Mouse (Mus musculus): Measurements from ENCODE around the gene Elf2. TPM values are rescaled to one million over a fixed set of nuclear protein-coding genes. Genes with fewer than 3 reads are reported as not detected.
A peak's percentile ranks its signal among the peaks of the same experiment; 100 is the strongest.

Gene Elf2
- polyA plus RNA-seq, 1 experiment: 18.2 TPM

DNA sequence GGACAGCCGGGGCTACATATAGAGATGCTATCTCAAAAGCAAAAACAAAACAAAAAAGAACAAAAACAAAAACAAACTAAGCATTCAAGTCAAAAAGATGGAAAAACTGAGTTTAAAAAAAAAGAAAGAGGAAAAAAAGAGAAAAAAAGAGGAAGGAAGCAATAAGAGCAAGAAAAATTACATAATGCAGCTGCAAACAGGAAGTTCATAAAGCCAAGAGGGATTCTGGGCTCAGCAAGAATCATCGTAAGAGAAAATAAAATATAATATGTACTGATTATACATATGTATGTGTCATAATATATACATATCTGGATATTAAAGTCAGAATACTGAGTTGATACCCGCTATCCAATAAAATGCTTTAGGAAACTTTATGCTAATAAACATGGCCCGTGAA, 58.7 kb downstream of the Elf2 start:
- Histone ChIP-seq H3K36me3 (ENCODE audit: control insufficient read depth, insufficient read depth) (no peaks in the 10 kb centered on the region), H3ac (ENCODE audit: control insufficient read depth, insufficient read length) (no peak overlapping the region), H3K4me2 (ENCODE audit: low read depth) (no peak overlapping the region), H3K4me3 (no peak overlapping the region), H3K79me2 (ENCODE audit: control insufficient read depth, insufficient read depth) (no peaks in the 10 kb centered on the region), H3K27me3 (ENCODE audit: control insufficient read depth, insufficient read depth, insufficient read length) (no peaks in the 10 kb centered on the region)
- TF ChIP-seq TCF12 (IDR thresholded peaks at IDR 0.05; ENCODE audit: insufficient read depth, poor library complexity, severe bottlenecking) (no peak), E2F4 (IDR thresholded peaks at IDR 0.05; ENCODE audit: insufficient read depth) (no peak)

- no peak for TF ChIP-seq MAX (IDR thresholded peaks at IDR 0.05; ENCODE audit: low read depth)
- no peak for TF ChIP-seq REST (IDR thresholded peaks at IDR 0.05; ENCODE audit: insufficient read depth, insufficient read length)
- TF ChIP-seq CEBPB (IDR thresholded peaks at IDR 0.05; ENCODE audit: insufficient read depth, poor library complexity, severe bottlenecking): no peak
- TF ChIP-seq E2F4 (IDR thresholded peaks at IDR 0.05; ENCODE audit: insufficient read depth): no peak
- TF ChIP-seq TCF12 (IDR thresholded peaks at IDR 0.05; ENCODE audit: insufficient read depth, poor library complexity, severe bottlenecking): no peak
- TF ChIP-seq MYOD1 (IDR thresholded peaks at IDR 0.05; ENCODE audit: control insufficient read depth in 1 of 3, insufficient read length in 2 of 3, low read depth in 2 of 3): no peak
- TF ChIP-seq POLR2AphosphoS2 (IDR thresholded peaks at IDR 0.05; ENCODE audit: insufficient read length, low read depth): no peak
- TF ChIP-seq USF1 (IDR thresholded peaks at IDR 0.05; ENCODE audit: low read depth): no peak
- TF ChIP-seq MYOG (IDR thresholded peaks at IDR 0.05; ENCODE audit: control insufficient read depth in 1 of 3, insufficient read depth in 1 of 3, insufficient read length in 2 of 3, low read depth in 2 of 3): no peak
- Histone ChIP-seq H3K79me2 (ENCODE audit: control insufficient read depth, insufficient read depth) (peaks cover 25% of the 10 kb centered on the region), H3ac (ENCODE audit: control insufficient read depth, insufficient read length) (no peak overlapping the region), H3K27me3 (ENCODE audit: control insufficient read depth, insufficient read depth, insufficient read length) (no peaks in the 10 kb centered on the region), H3K4me2 (ENCODE audit: low read depth) (peak overlapping the region; percentile 90), H3K4me3 (peak overlapping the region; percentile 64), H3K36me3 (ENCODE audit: control insufficient read depth, insufficient read depth) (no peaks in the 10 kb centered on the region)
These were observed 62.0 kb downstream of the Elf2 start for GRCm38 (mm10) chr3:51278433-51278832.

- Histone ChIP-seq H3K4me3 (peak overlapping the region; percentile 64), H3K27me3 (ENCODE audit: control insufficient read depth, insufficient read depth, insufficient read length) (no peaks in the 10 kb centered on the region), H3K79me2 (ENCODE audit: control insufficient read depth, insufficient read depth) (peaks cover 34% of the 10 kb centered on the region), H3K36me3 (ENCODE audit: control insufficient read depth, insufficient read depth) (no peaks in the 10 kb centered on the region), H3K4me2 (ENCODE audit: low read depth) (peak overlapping the region; percentile 90), H3ac (ENCODE audit: control insufficient read depth, insufficient read length) (peak overlapping the region; percentile 83)
- TF ChIP-seq MYOD1 (IDR thresholded peaks at IDR 0.05; ENCODE audit: control insufficient read depth in 1 of 3, insufficient read length in 2 of 3, low read depth in 2 of 3) (peak in 2 of 3 experiments; percentile 0 to 18), MAX (IDR thresholded peaks at IDR 0.05; ENCODE audit: low read depth) (no peak), TCF3 (IDR thresholded peaks at IDR 0.05; ENCODE audit: insufficient read length, low read depth) (no peak), CEBPB (IDR thresholded peaks at IDR 0.05; ENCODE audit: insufficient read depth, poor library complexity, severe bottlenecking) (no peak), REST (IDR thresholded peaks at IDR 0.05; ENCODE audit: insufficient read depth, insufficient read length) (peak; percentile 52), SRF (IDR thresholded peaks at IDR 0.05; ENCODE audit: control insufficient read depth, insufficient read length, low read depth) (no peak), TCF12 (IDR thresholded peaks at IDR 0.05; ENCODE audit: insufficient read depth, poor library complexity, severe bottlenecking) (no peak), MYOG (IDR thresholded peaks at IDR 0.05; ENCODE audit: control insufficient read depth in 1 of 3, insufficient read depth in 1 of 3, insufficient read length in 2 of 3, low read depth in 2 of 3) (peak in 2 of 3 experiments; percentile 36 to 39), POLR2AphosphoS2 (IDR thresholded peaks at IDR 0.05; ENCODE audit: insufficient read length, low read depth) (peak; percentile 88), USF1 (IDR thresholded peaks at IDR 0.05; ENCODE audit: low read depth) (no peak), POLR2A (IDR thresholded peaks at IDR 0.05; ENCODE audit: insufficient read length, low read depth) (peak; percentile 94), E2F4 (IDR thresholded peaks at IDR 0.05; ENCODE audit: insufficient read depth) (no peak)
These were observed 63.0 kb downstream of the Elf2 start for GRCm38 (mm10) chr3:51277201-51278150.

- Histone ChIP-seq H3ac (ENCODE audit: control insufficient read depth, insufficient read length) (peak overlapping the region; percentile 83), H3K79me2 (ENCODE audit: control insufficient read depth, insufficient read depth) (peaks cover 42% of the 10 kb centered on the region), H3K4me2 (ENCODE audit: low read depth) (no peak overlapping the region), H3K27me3 (ENCODE audit: control insufficient read depth, insufficient read depth, insufficient read length) (no peaks in the 10 kb centered on the region), H3K36me3 (ENCODE audit: control insufficient read depth, insufficient read depth) (no peaks in the 10 kb centered on the region), H3K4me3 (peak overlapping the region; percentile 64)
- peak; percentile 5 for TF ChIP-seq POLR2A (IDR thresholded peaks at IDR 0.05; ENCODE audit: insufficient read length, low read depth)
- no peak for TF ChIP-seq USF1 (IDR thresholded peaks at IDR 0.05; ENCODE audit: low read depth)
These were observed 63.9 kb downstream of the Elf2 start for GRCm38 (mm10) chr3:51276421-51277111.

- no peaks in the 10 kb centered on the region for H3K27me3 ChIP-seq (ENCODE audit: control insufficient read depth, insufficient read depth, insufficient read length)
- H3K36me3 ChIP-seq (ENCODE audit: control insufficient read depth, insufficient read depth): no peaks in the 10 kb centered on the region
These were observed 64.5 kb downstream of the Elf2 start for GRCm38 (mm10) chr3:51275956-51276398.

More at GRCm38 (mm10) chr3:51275956-51276398, 64.5 kb downstream of the Elf2 start:
- Histone ChIP-seq H3K4me3 (peak overlapping the region; percentile 64), H3ac (ENCODE audit: control insufficient read depth, insufficient read length) (peak overlapping the region; percentile 83), H3K4me2 (ENCODE audit: low read depth) (peak overlapping the region; percentile 89), H3K79me2 (ENCODE audit: control insufficient read depth, insufficient read depth) (peaks cover 48% of the 10 kb centered on the region)
- peak; percentile 28 for TF ChIP-seq E2F4 (IDR thresholded peaks at IDR 0.05; ENCODE audit: insufficient read depth)
- TF ChIP-seq SRF (IDR thresholded peaks at IDR 0.05; ENCODE audit: control insufficient read depth, insufficient read length, low read depth): peak; percentile 76
- no peak for TF ChIP-seq USF1 (IDR thresholded peaks at IDR 0.05; ENCODE audit: low read depth)
- TF ChIP-seq POLR2A (IDR thresholded peaks at IDR 0.05; ENCODE audit: insufficient read length, low read depth): peak; percentile 47
